Mouse (Mus musculus): ENCODE measurements at regions not wholly inside any gene's neighbourhood (a gene's known extent, or its start where the extent isn't known, plus 50 kb on each side); places are given as distances from the start of the nearest gene placed in this dataset.

DNA sequence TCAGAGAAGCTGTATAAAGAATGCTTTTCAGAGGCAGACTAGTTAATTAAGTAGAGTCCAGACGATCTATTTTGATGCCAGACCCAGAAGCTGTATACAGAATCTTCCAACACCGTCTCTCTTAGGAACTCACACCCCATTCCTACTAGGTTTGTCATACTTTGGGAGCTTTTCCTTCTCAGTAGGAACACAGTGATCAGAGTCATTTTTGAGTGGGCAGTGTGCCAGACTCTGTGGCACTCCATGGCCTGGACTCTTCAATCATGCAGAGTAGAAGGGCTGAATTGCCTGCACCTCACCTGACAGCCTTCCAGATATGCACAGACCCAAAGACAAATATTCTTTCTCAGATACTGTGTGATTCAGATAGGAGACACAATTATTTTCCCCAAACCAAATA lies 101.2 kb downstream of the Uchl5 start:
- no peak for TF ChIP-seq CTCF (IDR thresholded peaks at IDR 0.05; ENCODE audit: borderline replicate concordance, control insufficient read depth, extremely low read depth, insufficient read depth, low read length, poor library complexity)
- TF ChIP-seq POLR2A (IDR thresholded peaks at IDR 0.05; ENCODE audit: control insufficient read depth, extremely low read depth, insufficient read depth, low read length, poor library complexity), result no peak
